Mouse (Mus musculus) neural tube, embryonic 14.5 days (tissue): ENCODE measurements at regions not wholly inside any gene's neighbourhood (a gene's known extent, or its start where the extent isn't known, plus 50 kb on each side); places are given as distances from the start of the nearest gene placed in this dataset.
"Not testable (repeated sequence)": the region's sequence is repeated elsewhere in the genome, so short reads cannot be mapped to it uniquely, and the experiment has no call there.

Experiments
- ATAC-seq: fragments of 200-750 bp; cut with Nextera tagmentation; 2 replicates; pipeline ENCODE4 v1.8.0; 2017; ENCODE audit warnings: low read depth, mild to moderate bottlenecking, moderate TSS enrichment, moderate library complexity
- H3K27ac ChIP-seq: fragments of 300-500 bp; sonication (generic); 2 replicates; pipeline ENCODE4 v1.5.1; 2014; ENCODE audit warnings: low read depth, mild to moderate bottlenecking, control low read depth, low read length, moderate library complexity, mixed read lengths
- H3K27me3 ChIP-seq: fragments of 300-500 bp; sonication (generic); 2 replicates; pipeline ENCODE4 v1.6.1; 2014; ENCODE audit warnings: low read length; ENCODE audit not compliant: control insufficient read depth, insufficient read depth
- H3K36me3 ChIP-seq: fragments of 300-500 bp; sonication (generic); 2 replicates; pipeline ENCODE4 v1.6.1; 2014; ENCODE audit warnings: low read length, mixed read lengths; ENCODE audit not compliant: control insufficient read depth, insufficient read depth
- H3K4me1 ChIP-seq: fragments of 300-500 bp; sonication (generic); 2 replicates; pipeline ENCODE4 v1.6.1; 2014; ENCODE audit warnings: low read length; ENCODE audit not compliant: control insufficient read depth, insufficient read depth
- H3K4me2 ChIP-seq: fragments of 300-500 bp; sonication (generic); 2 replicates; pipeline ENCODE4 v1.6.1; 2014; ENCODE audit warnings: mild to moderate bottlenecking, low read depth, low read length, control low read depth
- H3K4me3 ChIP-seq: fragments of 300-500 bp; sonication (generic); 2 replicates; pipeline ENCODE4 v1.5.1; 2014; ENCODE audit warnings: low read depth, low read length, control low read depth, mixed read lengths
- H3K9ac ChIP-seq: fragments of 300-500 bp; sonication (generic); replicated peaks from 2 replicates; pipeline ENCODE4 v1.6.1; 2014; ENCODE audit warnings: low read depth, mild to moderate bottlenecking, control low read depth, low read length, mixed read lengths
- H3K9me3 ChIP-seq: fragments of 300-500 bp; sonication (generic); 2 replicates; pipeline ENCODE4 v1.6.1; 2016; ENCODE audit warnings: low read length; ENCODE audit not compliant: control insufficient read depth
- WGBS: fragments of 180-500 bp; shearing (Covaris S2); extraction: QIAGEN DNeasy Blood & Tissue Kit; methylation state at CpG from one replicate; pipeline ENCODE4 v1.1.7; 2014; 5-methylcytosine and 5-hydroxymethylcytosine counted together

DNA sequence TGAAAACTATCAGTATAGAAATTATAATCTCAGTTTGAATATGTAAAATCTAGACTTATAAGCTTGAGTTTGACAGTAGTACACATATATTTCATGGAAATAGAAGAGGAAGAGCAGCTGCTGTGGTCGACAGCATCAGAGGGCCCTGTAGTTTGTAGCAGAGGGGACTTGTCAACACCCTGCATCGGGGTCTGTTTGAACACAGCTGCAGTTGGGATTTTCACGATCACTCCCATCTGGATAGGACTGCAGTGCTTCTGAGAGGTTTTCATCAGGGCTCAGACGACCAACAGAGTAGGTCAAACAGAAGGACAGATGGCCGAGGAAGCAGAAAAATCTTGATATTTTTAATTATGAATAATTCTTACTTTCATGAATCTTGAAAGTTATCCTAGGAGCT is 523.8 kb downstream of the Tpm3-rs7 start:
- H3K9me3 ChIP-seq, result no peaks in the 10 kb centered on the region
- no peaks in the 10 kb centered on the region for H3K27me3 ChIP-seq
- H3K9ac ChIP-seq, result no peak overlapping the region
- no peak overlapping the region for H3K4me3 ChIP-seq
- ATAC-seq, result no peak
- H3K27ac ChIP-seq, result no peak overlapping the region
- H3K4me2 ChIP-seq, result no peak overlapping the region
- no peaks in the 10 kb centered on the region for H3K4me1 ChIP-seq
- 77% methylated on average over 5 of the region's 5 CpGs for WGBS
- no peaks in the 10 kb centered on the region for H3K36me3 ChIP-seq

DNA sequence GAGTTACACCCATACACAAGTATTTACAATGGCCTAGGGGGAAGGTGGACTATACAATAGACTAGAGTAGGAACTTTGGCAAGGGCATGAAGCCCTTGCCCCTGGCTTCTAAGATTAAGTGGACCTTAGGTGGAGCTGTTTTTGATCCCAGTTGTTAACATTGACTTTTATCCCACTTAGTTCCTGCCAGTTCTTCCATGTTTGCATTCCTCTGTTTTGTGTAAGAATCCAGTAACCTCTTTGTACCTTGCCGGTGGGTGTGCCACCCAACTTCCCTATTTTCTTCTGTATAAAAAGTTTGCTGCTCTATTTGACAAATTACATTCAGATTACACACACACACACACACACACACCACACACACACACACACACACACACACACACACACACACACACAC is 533.4 kb downstream of the Tpm3-rs7 start:
- H3K9me3 ChIP-seq, H3K4me1 ChIP-seq, H3K9ac ChIP-seq, H3K27me3 ChIP-seq, H3K27ac ChIP-seq, H3K4me3 ChIP-seq, ATAC-seq, H3K36me3 ChIP-seq, H3K4me2 ChIP-seq: not testable (repeated sequence)
- WGBS, result 89% methylated on average over 1 of the region's 1 CpGs

DNA sequence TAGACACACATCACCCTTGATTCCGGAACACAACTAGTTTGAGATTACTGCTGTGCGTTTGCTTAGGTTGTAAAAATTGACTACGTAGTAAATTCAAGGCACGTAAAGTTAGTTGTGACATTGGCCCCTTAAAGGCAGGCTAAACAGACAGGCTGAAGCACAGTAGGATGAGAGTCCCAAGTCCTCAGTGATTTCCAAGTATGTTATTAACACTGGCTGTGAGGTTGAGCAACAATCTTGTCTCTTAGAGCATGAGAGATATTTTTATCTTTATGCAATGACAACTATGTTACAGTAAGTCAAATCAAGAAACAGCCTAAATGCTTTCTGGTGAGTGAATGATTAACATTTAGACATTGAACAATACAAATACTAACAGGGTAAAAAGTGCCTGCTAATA is 538.6 kb downstream of the Tpm3-rs7 start:
- Histone ChIP-seq H3K9me3 (no peaks in the 10 kb centered on the region), H3K9ac (no peak overlapping the region), H3K4me1 (no peaks in the 10 kb centered on the region), H3K27ac (no peak overlapping the region), H3K27me3 (no peaks in the 10 kb centered on the region), H3K36me3 (no peaks in the 10 kb centered on the region), H3K4me2 (no peak overlapping the region), H3K4me3 (no peak overlapping the region)
- whole genome bisulfite sequencing, result 78% methylated on average over 4 of the region's 4 CpGs
- no peak for ATAC-seq

DNA sequence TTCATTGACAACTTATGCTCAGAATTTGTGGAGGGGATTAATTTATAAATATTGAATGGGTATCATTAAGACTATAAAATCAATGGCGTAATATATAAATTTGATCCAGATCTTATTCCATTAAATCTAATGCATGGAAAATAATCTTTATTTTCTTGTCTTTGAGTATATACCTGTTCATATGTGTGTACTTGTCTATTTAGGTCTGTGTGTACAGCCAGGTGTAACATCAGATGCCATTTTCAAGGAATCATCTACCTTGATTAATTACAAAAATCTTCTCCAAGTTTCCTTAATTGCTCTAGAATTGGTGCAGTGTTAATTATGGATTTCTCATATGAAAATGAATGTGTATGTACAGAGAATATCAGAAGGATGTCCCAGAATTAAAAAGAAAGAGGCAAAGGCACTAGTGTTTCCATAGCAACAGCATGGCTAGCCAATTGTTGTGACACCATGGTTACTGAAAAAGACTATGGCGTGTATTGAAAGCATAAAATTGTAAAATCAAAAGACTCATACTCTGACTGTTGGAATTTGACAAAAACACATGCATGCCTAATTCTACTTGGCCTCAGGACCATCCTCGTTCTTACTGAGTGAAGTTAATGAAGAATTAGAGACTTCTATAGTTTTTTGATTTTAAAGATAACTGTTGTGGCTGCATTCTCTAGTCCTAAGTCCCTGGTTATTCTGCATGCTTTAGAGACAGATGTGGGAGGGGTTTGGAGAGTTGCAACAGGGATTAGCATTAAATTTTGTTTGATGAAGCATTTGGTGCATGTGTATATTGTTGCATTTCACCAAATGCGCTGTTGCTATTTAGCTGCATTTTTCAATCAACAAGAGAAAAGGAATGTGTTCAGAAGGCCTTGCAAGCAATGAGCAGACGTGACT is 553.0 kb downstream of the Tpm3-rs7 start:
- no peak overlapping the region for H3K4me2 ChIP-seq
- no peak for ATAC-seq
- H3K27me3 ChIP-seq, result no peaks in the 10 kb centered on the region
- H3K36me3 ChIP-seq, result no peaks in the 10 kb centered on the region
- no peak overlapping the region for H3K27ac ChIP-seq
- WGBS, result 67% methylated on average over 5 of the region's 5 CpGs
- no peaks in the 10 kb centered on the region for H3K9me3 ChIP-seq
- H3K4me1 ChIP-seq, result no peaks in the 10 kb centered on the region
- no peak overlapping the region for H3K9ac ChIP-seq
- no peak overlapping the region for H3K4me3 ChIP-seq

DNA sequence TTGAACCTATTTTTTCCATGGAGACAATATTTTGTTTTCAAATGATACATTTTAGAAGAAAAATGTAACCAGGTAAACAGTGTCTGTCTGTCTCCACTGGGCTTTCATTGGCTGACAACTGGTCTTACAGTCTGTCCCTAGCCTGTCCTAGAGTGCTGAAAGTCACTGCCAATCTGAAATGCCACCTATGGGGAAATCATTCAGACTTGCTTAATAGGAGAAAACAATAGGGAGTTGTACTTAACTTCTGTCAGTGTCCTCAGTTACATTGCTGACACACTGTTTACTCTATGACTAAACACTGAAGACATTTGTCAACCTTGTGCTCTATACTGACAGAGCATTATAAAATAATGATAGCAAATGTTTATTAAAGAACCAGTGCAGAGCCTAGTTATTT is 569.2 kb downstream of the Tpm3-rs7 start:
- H3K4me1 ChIP-seq, result no peaks in the 10 kb centered on the region
- ATAC-seq, result no peak
- no peak overlapping the region for H3K4me3 ChIP-seq
- H3K4me2 ChIP-seq, result no peak overlapping the region
- no peaks in the 10 kb centered on the region for H3K27me3 ChIP-seq
- H3K27ac ChIP-seq, result no peak overlapping the region
- no peaks in the 10 kb centered on the region for H3K9me3 ChIP-seq
- H3K9ac ChIP-seq, result no peak overlapping the region
- no peaks in the 10 kb centered on the region for H3K36me3 ChIP-seq

DNA sequence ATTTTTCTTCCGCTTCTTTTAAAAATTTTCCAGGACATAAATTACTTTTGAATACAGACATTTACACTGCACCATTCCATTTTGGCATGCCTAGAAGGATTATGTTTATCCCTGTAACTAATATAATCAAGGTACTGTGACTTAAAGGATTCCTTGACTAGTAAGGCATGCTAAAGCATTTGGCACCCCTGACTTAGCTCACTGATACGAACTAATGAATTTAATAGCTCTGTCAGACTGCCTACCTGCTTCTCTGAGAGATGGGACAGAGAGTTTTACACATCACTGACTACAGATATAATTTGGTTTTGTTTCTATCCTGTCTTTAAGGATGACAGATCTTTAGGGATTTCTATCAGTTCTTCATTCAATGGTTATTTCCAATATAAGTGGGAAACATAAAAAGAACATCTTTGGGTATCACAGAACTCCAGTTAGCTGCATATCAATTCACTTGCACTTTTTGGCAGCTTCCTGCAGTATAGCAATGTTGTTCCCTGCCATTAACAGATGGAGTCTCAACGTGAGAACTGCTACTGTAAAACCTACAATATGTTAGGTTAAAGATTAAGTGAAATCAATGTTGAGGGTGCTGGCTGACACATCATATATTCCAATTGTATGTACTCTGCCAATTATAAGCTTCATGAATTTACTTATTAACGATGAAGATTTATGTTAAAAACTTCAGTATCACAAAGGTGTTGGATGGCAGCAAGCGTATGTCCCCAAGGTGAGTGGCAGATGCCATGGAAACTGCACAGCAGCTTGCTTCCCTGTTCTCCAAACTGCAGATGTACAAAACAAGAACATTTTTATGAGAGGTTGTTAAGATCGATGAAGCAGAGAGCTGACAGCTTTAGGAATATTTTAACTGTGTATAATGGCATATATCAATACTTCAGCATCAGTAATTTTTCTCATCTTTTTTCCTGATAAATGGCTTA is 572.8 kb downstream of the Tpm3-rs7 start:
- no peaks in the 10 kb centered on the region for H3K9me3 ChIP-seq
- no peaks in the 10 kb centered on the region for H3K36me3 ChIP-seq
- no peak overlapping the region for H3K4me3 ChIP-seq
- H3K4me2 ChIP-seq, result no peak overlapping the region
- WGBS, result 69% methylated on average over 6 of the region's 6 CpGs
- no peak overlapping the region for H3K9ac ChIP-seq
- H3K27me3 ChIP-seq, result no peaks in the 10 kb centered on the region
- ATAC-seq, result peak; percentile 68; the same call in 1 of the 2 replicates
- H3K4me1 ChIP-seq, result no peaks in the 10 kb centered on the region
- no peak overlapping the region for H3K27ac ChIP-seq

DNA sequence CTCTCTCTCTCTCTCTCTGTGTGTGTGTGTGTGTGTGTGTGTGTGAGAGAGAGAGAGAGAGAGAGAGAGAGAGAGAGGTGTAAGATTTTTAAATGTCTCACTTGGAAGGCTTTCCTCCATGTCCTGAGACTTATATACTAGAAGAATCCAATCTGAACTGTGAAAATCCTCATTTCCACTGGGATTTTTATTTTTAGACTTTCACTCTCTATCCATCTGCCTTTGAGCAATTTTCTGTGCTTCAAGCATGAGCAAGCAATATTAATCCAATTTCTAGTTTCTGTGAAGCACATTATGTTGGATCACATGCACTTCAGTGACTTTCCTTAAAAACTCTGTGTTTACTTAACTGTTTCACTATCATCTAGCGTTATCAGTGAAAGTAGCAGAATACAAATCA is 616.4 kb downstream of the Tpm3-rs7 start:
- ATAC-seq, result no peak
- Histone ChIP-seq H3K27me3 (no peaks in the 10 kb centered on the region), H3K4me1 (no peaks in the 10 kb centered on the region), H3K9ac (no peak overlapping the region), H3K27ac (no peak overlapping the region), H3K9me3 (no peaks in the 10 kb centered on the region), H3K4me3 (no peak overlapping the region), H3K36me3 (no peaks in the 10 kb centered on the region), H3K4me2 (no peak overlapping the region)
- WGBS, result 48% methylated on average over 1 of the region's 1 CpGs

DNA sequence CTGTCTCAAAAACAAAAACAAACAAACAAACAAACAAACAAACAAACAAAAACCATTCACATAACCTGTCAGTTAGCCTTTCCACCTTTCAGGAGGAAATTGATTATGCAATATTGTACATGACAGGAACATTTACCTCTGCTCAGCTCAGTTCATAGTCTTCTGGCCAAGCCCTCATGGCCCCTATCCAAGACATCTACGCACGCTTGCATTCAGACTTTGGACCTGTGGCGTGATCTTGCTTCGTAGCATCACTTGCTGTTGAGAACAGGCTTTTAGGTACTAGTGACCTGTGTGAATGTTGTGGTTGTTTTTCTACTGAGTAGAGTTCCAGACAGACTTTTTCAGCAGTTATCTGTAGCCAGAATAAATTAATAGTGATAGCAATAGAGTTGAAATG is 619.4 kb downstream of the Tpm3-rs7 start:
- Histone ChIP-seq H3K36me3 (no peaks in the 10 kb centered on the region), H3K4me2 (no peak overlapping the region), H3K27ac (no peak overlapping the region), H3K4me1 (no peaks in the 10 kb centered on the region), H3K27me3 (no peaks in the 10 kb centered on the region), H3K9me3 (no peaks in the 10 kb centered on the region), H3K9ac (no peak overlapping the region), H3K4me3 (no peak overlapping the region)
- 95% methylated on average over 4 of the region's 4 CpGs for WGBS
- no peak for ATAC-seq
